Mouse (Mus musculus): Measurements from ENCODE around the gene Vav2.

DNA sequence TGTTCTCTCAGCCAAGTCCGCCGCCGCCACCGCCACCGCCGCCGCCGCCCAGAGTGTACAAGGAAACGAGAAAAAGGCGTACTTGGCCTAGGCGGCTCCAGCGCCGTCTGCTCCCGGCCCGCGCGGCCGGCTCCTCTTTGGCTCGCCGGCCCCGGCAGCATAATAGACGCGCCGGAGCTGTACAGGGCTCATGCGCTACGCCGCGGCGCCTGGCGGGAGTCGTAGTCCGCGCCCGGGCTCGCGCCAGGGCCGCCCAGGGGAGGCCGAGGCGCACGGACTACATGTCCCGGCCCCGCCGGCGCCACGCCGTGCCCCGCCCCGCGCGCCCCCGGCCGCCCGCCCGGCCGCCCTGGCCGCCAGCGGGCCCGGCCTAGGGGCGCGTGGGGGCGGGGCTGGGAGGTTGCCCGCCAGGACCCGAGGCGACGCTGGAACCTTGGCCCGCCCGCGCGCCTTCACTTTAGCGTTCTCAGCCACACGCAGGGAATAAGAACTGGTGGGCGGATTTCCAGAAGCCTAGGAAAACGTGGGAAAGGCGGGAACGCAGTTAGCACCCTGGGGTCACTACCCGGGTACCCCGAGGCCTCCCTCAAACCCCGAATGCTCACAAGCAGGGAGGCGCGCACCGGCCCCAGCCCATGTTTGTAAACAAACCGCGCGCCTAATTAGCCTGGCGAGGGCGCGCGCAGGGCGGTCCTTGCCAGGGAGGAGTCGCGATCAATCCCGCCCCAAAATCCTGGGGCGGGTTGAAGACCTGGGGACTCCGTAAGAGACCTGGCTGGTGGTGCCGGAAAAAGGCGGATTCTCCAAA, 48.9 kb upstream of the Vav2 start:
- TF ChIP-seq ZC3H11A (IDR thresholded peaks at IDR 0.05; ENCODE audit: borderline replicate concordance, low read depth, low read length), result no peak
- TF ChIP-seq MAFK (IDR thresholded peaks at IDR 0.05; ENCODE audit: insufficient read depth, low read depth, low read length), result no peak

All from ES-E14 (cell line).